Mouse (Mus musculus): Measurements from ENCODE around the gene Tmigd1. TPM values are rescaled to one million over a fixed set of nuclear protein-coding genes. Genes with fewer than 3 reads are reported as not detected.

The Tmigd1 gene
- total RNA-seq (2014; fragmentation: Nextera tagmentation): not detected in 2 replicates
- total RNA-seq (2017): not detected in 2 replicates

GRCm38 (mm10) chr11:76901579-76902361, at the start of gene Tmigd1:
TSS of gene Tmigd1 (plus strand) at chr11:76902159.
- no peak for ATAC-seq (replicated peaks; ENCODE audit: low FRiP score, low TSS enrichment, poor library complexity, severe bottlenecking)

DNA sequence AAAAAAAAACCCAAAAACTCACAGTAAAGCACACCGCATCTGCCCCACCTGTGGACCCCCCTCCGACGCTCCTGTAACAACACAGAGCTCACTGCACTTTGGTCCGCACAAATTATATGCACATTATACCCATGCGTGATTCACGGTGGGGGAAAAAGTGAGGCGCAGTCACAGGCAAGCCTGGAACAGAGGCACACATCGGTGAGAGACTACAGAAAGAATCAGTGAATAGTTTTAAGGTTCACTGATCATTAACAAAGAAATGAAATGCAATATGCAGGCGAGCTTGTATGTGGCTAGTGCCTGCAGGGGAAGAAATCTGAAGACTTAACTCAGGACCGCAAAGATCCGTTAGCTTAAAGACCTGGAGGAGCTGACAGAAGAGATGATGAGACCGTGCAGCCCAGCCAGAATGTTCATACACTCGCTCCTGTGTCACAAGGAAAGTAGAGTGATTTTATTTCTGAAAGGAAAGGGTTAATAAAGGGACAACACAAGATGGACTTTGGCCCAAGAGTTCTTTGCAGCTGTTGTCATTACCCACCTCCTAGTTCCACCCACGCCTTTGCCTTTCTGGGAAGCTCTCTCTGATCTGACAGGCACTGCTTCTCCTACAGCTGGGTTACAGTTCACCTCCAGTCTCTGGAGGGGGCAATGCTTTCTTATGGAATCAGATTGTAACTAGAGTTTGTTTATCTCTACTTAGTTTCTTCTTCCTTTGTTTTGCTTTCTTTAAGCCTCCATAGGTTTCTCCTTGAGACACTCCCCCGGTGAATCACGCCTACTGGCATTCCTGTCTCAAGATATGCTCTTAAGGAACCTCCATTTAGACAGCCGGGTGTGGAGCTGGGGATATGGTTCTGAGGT, 47.3 kb upstream of the Tmigd1 start:
- ATAC-seq (replicated peaks; ENCODE audit: low FRiP score, low TSS enrichment, poor library complexity, severe bottlenecking): no peak

GRCm38 (mm10) chr11:76856601-76857000, 45.4 kb upstream of the Tmigd1 start:
- no peak for ATAC-seq (replicated peaks; ENCODE audit: low FRiP score, low TSS enrichment, poor library complexity, severe bottlenecking)

DNA sequence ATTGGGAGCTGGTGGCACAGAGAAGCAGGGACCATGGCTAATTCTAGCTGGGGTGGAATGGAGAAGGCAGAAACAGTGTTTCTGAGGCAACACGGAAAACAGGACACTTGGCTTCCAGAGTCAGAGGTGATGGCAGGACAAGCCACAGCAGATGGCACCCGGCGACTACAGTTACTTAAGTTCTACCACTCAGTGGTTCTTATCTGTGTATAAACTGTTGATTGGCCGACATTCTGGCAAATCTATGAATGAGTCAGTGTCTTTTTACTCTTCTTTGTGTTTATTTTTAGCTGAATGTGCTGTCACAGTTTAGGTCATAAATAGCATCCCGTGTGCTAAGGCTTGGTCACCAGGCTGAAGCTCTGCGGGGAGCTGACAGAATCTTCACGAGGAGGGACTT, 44.8 kb upstream of the Tmigd1 start:
- ATAC-seq (replicated peaks; ENCODE audit: low FRiP score, low TSS enrichment, poor library complexity, severe bottlenecking): peak; percentile 57; the same call in 1 of the 2 replicates

- ATAC-seq (replicated peaks; ENCODE audit: low FRiP score, low TSS enrichment, poor library complexity, severe bottlenecking): no peak
Observed at GRCm38 (mm10) chr11:76858781-76859180, 43.2 kb upstream of the Tmigd1 start.

DNA sequence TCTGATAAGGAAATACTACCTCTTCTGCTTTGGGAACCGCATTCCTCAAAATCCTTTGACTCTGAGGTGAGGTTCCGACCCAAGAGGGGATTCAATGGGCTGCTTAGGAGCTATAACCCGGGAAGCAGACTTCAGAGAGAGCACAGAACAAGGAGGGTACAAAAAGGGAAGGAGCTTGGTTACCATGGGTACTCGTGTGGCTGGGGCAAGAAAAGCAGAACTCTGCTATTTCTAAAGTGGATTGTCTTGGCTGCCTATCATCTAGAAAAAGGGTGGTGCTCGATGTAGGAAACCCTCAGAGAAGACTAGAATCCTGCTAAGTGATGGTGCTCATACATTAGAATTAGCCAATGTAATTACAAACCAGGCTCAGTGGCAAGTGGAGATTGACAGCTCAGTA, 42.7 kb upstream of the Tmigd1 start:
- no peak for ATAC-seq (replicated peaks; ENCODE audit: low FRiP score, low TSS enrichment, poor library complexity, severe bottlenecking)

- no peak for ATAC-seq (replicated peaks; ENCODE audit: low FRiP score, low TSS enrichment, poor library complexity, severe bottlenecking)
Observed at GRCm38 (mm10) chr11:76861185-76861584, 40.8 kb upstream of the Tmigd1 start.

DNA sequence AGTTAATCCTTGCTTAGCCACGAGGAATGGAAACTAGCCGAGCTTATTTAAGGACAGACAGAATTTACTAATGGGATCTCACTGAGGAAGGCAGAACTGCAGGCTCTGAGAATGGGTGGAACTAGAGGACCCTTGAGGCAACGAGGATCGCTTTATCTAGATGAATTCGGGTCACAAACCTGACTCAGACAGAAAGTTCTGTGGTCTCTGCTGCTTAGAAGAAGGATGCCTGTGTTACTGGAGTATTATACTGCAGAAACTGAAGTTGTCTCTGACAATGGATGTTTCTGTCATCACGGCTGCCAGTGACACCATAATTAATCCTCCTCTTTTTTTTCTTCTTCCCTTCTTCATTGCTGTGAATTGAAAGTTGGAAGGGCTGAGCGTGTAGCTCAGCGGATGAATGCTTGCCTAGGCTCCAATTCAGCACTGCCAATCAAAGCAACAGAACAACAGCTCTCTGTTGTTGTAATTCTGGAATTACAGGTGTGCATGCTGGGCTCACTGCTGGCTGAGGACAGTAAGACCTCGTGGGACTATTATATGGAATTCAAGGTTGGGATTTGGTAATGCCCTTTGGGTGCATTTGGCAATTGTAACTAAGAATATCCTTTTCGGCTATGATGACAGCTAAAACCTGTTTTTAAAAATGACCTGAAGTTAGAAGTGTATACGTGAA, 29.3 kb upstream of the Tmigd1 start:
- ATAC-seq (replicated peaks; ENCODE audit: low FRiP score, low TSS enrichment, poor library complexity, severe bottlenecking): no peak

GRCm38 (mm10) chr11:76873865-76874264, 28.1 kb upstream of the Tmigd1 start:
- ATAC-seq (replicated peaks; ENCODE audit: low FRiP score, low TSS enrichment, poor library complexity, severe bottlenecking): no peak

- no peak for ATAC-seq (replicated peaks; ENCODE audit: low FRiP score, low TSS enrichment, poor library complexity, severe bottlenecking)
Observed at GRCm38 (mm10) chr11:76874766-76875165, 27.2 kb upstream of the Tmigd1 start.

GRCm38 (mm10) chr11:76879816-76880215, 22.1 kb upstream of the Tmigd1 start:
- no peak for ATAC-seq (replicated peaks; ENCODE audit: low FRiP score, low TSS enrichment, poor library complexity, severe bottlenecking)

- no peak for ATAC-seq (replicated peaks; ENCODE audit: low FRiP score, low TSS enrichment, poor library complexity, severe bottlenecking)
Observed at GRCm38 (mm10) chr11:76884451-76884850, 17.5 kb upstream of the Tmigd1 start.

- ATAC-seq (replicated peaks; ENCODE audit: low FRiP score, low TSS enrichment, poor library complexity, severe bottlenecking): no peak
Observed at GRCm38 (mm10) chr11:76889339-76890164, 12.4 kb upstream of the Tmigd1 start.

DNA sequence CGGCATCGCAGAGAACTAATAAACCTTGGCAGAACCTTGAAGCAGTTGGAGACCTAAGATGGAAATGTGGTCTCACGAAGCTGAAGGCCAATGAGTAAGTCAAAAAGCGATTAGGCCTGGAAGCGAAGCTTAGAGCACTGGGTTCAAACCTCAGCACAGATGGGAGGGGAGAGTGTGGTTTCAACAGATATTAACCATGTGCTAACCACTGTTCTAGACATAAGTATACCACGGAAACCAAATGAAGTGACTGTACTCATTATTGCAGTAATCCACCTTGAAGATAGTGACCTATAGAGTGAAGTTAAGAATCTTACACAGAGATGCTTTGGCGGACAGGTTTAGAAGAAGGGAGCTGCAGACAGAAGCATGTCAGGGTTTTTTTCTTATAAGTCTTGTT, 10.8 kb upstream of the Tmigd1 start:
- ATAC-seq (replicated peaks; ENCODE audit: low FRiP score, low TSS enrichment, poor library complexity, severe bottlenecking): no peak

GRCm38 (mm10) chr11:76891738-76892349, 10.1 kb upstream of the Tmigd1 start:
- ATAC-seq (replicated peaks; ENCODE audit: low FRiP score, low TSS enrichment, poor library complexity, severe bottlenecking): no peak

GRCm38 (mm10) chr11:76892972-76893371, 9.0 kb upstream of the Tmigd1 start:
- no peak for ATAC-seq (replicated peaks; ENCODE audit: low FRiP score, low TSS enrichment, poor library complexity, severe bottlenecking)

DNA sequence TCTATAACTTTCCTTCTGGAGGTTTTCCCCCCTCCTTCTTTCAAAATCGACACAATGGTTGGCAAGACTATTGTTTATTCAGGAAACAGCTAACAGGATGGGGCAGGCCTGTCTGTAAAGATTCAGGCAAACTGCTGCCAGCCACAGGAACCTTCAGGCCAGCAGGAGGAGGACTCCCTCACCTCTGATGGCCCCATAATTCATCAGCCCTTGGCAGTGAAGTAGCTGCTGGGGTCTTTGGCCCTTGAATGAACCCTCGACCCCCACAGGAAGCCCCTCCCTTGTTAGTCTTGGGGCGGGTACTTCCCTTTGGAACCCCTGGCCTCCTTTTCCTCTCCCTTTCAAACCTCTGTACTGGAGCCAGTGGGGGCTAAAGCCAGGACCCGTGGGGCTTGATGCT, 8.4 kb upstream of the Tmigd1 start:
- no peak for ATAC-seq (replicated peaks; ENCODE audit: low FRiP score, low TSS enrichment, poor library complexity, severe bottlenecking)

GRCm38 (mm10) chr11:76894240-76894639, 7.7 kb upstream of the Tmigd1 start:
- ATAC-seq (replicated peaks; ENCODE audit: low FRiP score, low TSS enrichment, poor library complexity, severe bottlenecking): peak; percentile 76

DNA sequence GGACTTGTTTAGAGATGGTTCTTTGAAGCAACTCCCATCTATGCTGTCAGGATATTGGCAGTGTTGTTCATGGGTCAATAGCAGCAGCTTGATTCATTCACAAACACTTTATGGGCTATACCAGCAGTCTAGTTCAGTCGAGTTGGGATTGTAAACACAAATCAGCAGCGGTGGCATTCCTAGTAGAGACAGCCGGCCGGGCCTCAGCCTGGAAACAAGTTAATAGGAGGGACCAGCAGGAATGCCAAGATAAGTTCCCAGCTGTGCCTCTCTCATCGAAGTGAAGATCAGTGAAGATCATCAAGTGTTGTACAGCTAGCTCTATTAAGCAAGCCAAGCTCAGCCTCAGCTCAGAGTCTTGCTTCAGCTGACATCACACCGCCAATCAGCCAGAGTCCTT, 5.6 kb upstream of the Tmigd1 start:
- no peak for ATAC-seq (replicated peaks; ENCODE audit: low FRiP score, low TSS enrichment, poor library complexity, severe bottlenecking)

All from megakaryocyte-erythroid progenitor cell, adult 5-6 weeks (primary cell).